Comparison of ENCODE assay signal across 20 mouse cellular contexts in the genomic region with DNA sequence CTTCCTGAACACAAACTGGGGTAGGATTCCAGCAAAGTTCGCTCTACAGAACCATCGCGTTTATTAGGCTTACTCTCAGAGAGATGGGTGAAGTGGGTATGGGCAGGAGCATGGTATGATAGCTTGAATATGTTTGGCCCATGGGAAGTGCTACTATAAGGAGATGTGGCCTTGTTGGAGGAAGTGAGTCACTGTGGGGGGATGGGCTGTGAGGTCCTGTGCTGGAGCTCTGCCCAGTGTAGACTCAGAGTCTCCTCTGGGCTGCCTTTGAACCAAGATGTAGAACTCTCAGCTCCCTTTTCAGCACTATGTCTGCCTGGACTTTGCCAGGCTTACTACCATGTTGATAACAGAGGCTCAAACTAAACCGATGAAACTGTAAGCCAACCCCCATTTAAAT.
DNase-seq lines count a peak whose midpoint lies in the region; ATAC-seq lines count a peak whose summit lies in the region.
"Had no signal": no experiment of that assay in that cellular context is flagged by ENCODE, and none has a peak within 500 bp of the region (broad histone marks: within the 10 kb centered on the region; RNA-seq: fewer than 3 reads in every experiment).

No protein-coding gene starts in this region.

- no peaks in the 10 kb centered on the region for H3K9me3 ChIP-seq in heart, embryonic 10.5 days
- H3K9me3 ChIP-seq: embryonic facial prominence, embryonic 12.5 days; hindbrain, embryonic 12.5 days; intestine, embryonic 15.5 days; stomach, embryonic 15.5 days had no signal

- intact Hi-C loops in heart, postnatal 10 days (cut with DNase I): no loop called here

- 80% methylated on average over 4 of the region's 4 CpGs for whole genome bisulfite sequencing in heart, embryonic 10.5 days

- no peak overlapping the region for H3K27ac ChIP-seq in heart, embryonic 10.5 days
- H3K27ac ChIP-seq: embryonic facial prominence, embryonic 12.5 days; hindbrain, embryonic 12.5 days; intestine, embryonic 15.5 days; kidney, postnatal 0 days; stomach, embryonic 15.5 days had no signal

- peak; percentile 12 to 27 for DNase-seq in heart, postnatal 10 days
- no peak for DNase-seq in heart, embryonic 10.5 days (ENCODE audit: low spot score)
- peak; percentile 92 for DNase-seq in 416B (ENCODE audit: low read depth)
- peak; percentile 53 for DNase-seq in Muller cell, postnatal 12 days (ENCODE audit: inconsistent ontology term)
- no peak for DNase-seq in spleen, adult 12 weeks (ENCODE audit: low spot score)
- DNase-seq in thymus, postnatal 36 days: no peak
- DNase-seq in natural killer cell, adult 2 months (ENCODE audit: low spot score in 2 of 2): no peak
- DNase-seq: cerebellum, adult 11-12 months; forebrain, postnatal 0 days; gastrocnemius, postnatal 10 days; layer of hippocampus, adult 9-11 months; retina, postnatal 1 day; spleen, adult 18-20 months had no signal

- H3K4me3 ChIP-seq in heart, embryonic 10.5 days: no peak overlapping the region
- H3K4me3 ChIP-seq: embryonic facial prominence, embryonic 12.5 days; hindbrain, embryonic 12.5 days; intestine, embryonic 15.5 days; stomach, embryonic 15.5 days had no signal

- no peaks in the 10 kb centered on the region for H3K27me3 ChIP-seq in heart, embryonic 10.5 days (ENCODE audit: insufficient read depth, poor library complexity, severe bottlenecking)
- H3K27me3 ChIP-seq: embryonic facial prominence, embryonic 12.5 days; hindbrain, embryonic 12.5 days; intestine, embryonic 15.5 days; stomach, embryonic 15.5 days had no signal

- H3K4me1 ChIP-seq in heart, embryonic 10.5 days: 0 out of 2 replicates have a peak, but pooled peaks cover 3% of the 10 kb centered on the region
- H3K4me1 ChIP-seq: embryonic facial prominence, embryonic 12.5 days; intestine, embryonic 15.5 days; stomach, embryonic 15.5 days had no signal

- H3K36me3 ChIP-seq in heart, embryonic 10.5 days: no peaks in the 10 kb centered on the region
- H3K36me3 ChIP-seq: embryonic facial prominence, embryonic 12.5 days; hindbrain, embryonic 12.5 days; intestine, embryonic 15.5 days; stomach, embryonic 15.5 days had no signal

- ATAC-seq in common myeloid progenitor, adult 5-6 weeks (replicated peaks; ENCODE audit: low read depth, poor library complexity, severe bottlenecking): peak; percentile 52
- ATAC-seq: forebrain, postnatal 0 days; intestine, embryonic 15.5 days; lung, postnatal 0 days had no signal

Comparison
In these comparisons a context has a peak if more than half of its experiments do, and no peak if none do; other contexts are left out.
1. DNase-seq: peak in heart, postnatal 10 days (2 of 2), 416B (single experiment) and Muller cell, postnatal 12 days (single experiment); none in heart, embryonic 10.5 days (single experiment), spleen, adult 12 weeks (single experiment), thymus, postnatal 36 days (0 of 2) and natural killer cell, adult 2 months (0 of 2).